Mouse (Mus musculus) kidney, embryonic 16.5 days (tissue): ENCODE data around the gene Tpp1. TPM values are rescaled to one million over a fixed set of nuclear protein-coding genes. Genes with fewer than 3 reads are reported as not detected.
A peak's percentile ranks its signal among the peaks of the same experiment; 100 is the strongest.
"Not testable (repeated sequence)": the region's sequence is repeated elsewhere in the genome, so short reads cannot be mapped to it uniquely, and the experiment has no call there.

Source experiments
- ATAC-seq: fragments of 200-750 bp; cut with Nextera tagmentation; 2 replicates; pipeline ENCODE4 v1.8.0; 2017; ENCODE audit warnings: moderate TSS enrichment; ENCODE audit not compliant: low FRiP score, low TSS enrichment
- H3K27ac ChIP-seq: fragments of 300-500 bp; sonication (generic); 2 replicates; pipeline ENCODE4 v1.5.1; 2014; ENCODE audit warnings: low read length
- H3K27me3 ChIP-seq: fragments of 300-500 bp; sonication (generic); 2 replicates; pipeline ENCODE4 v1.6.1; 2014; ENCODE audit warnings: low read length, control low read depth, mixed read lengths; ENCODE audit not compliant: insufficient read depth
- H3K36me3 ChIP-seq: fragments of 300-500 bp; sonication (generic); 2 replicates; pipeline ENCODE4 v1.6.1; 2014; ENCODE audit warnings: low read length, control low read depth, mixed read lengths; ENCODE audit not compliant: insufficient read depth
- H3K4me1 ChIP-seq: fragments of 300-500 bp; sonication (generic); 2 replicates; pipeline ENCODE4 v1.6.1; 2014; ENCODE audit warnings: low read length, control low read depth, mixed read lengths; ENCODE audit not compliant: insufficient read depth
- H3K4me2 ChIP-seq: fragments of 300-500 bp; sonication (generic); replicated peaks from 2 replicates; pipeline ENCODE4 v1.6.1; 2014; ENCODE audit warnings: low read depth, low read length
- H3K4me3 ChIP-seq: fragments of 300-500 bp; sonication (generic); 2 replicates; pipeline ENCODE4 v1.5.1; 2014; ENCODE audit warnings: mild to moderate bottlenecking, low read length
- H3K9ac ChIP-seq: fragments of 300-500 bp; sonication (generic); replicated peaks from 2 replicates; pipeline ENCODE4 v1.6.1; 2014; ENCODE audit warnings: low read length
- H3K9me3 ChIP-seq: fragments of 300-500 bp; sonication (generic); 2 replicates; pipeline ENCODE4 v1.6.1; 2016; ENCODE audit warnings: low read length, control low read depth
- WGBS: fragments of 180-500 bp; shearing (Covaris S2); extraction: QIAGEN DNeasy Blood & Tissue Kit; methylation state at CpG from one replicate; pipeline ENCODE4 v1.1.7; 2014; 5-methylcytosine and 5-hydroxymethylcytosine counted together
- polyA plus RNA-seq: library from polyadenylated mRNA; unstranded; fragments of >200 nt; fragmentation: Nextera tagmentation; extraction: Ambion mirVana; gene quantifications from 2 replicates; pipeline ENCODE4 v1.2.1, GENCODE M21; 2015

Gene Tpp1
- polyA plus RNA-seq, 1 experiment from 2014 or later = 123 TPM

DNA sequence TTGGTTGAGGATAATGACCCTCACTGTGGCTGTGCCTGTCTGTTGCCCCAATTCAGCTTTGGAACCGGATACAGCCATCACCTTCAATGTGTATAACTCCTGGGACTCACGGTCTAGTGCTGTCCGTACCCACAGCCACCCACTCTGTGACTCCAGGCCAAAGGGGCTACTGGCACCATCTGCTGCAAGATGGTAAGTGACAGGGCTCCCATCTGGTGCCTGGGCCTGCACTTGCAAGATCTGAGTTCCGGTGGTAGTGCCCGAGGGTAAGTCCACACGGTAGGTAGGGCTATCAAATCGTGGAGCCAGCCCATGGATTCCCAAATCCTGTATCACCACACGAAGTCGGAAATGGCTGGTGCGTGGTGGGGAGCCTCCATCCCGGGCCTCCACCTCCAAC, 12.3 kb upstream of the Tpp1 start:
- WGBS = 90% methylated on average over 11 of the region's 11 CpGs
- Histone ChIP-seq H3K4me2 (no peak overlapping the region), H3K4me1 (peaks cover 15% of the 10 kb centered on the region; the same call in 1 of the 2 replicates), H3K9me3 (no peaks in the 10 kb centered on the region), H3K27me3 (no peaks in the 10 kb centered on the region), H3K9ac (no peak overlapping the region), H3K27ac (no peak overlapping the region), H3K4me3 (no peak overlapping the region), H3K36me3 (peaks cover 59% of the 10 kb centered on the region)
- ATAC-seq = no peak

DNA sequence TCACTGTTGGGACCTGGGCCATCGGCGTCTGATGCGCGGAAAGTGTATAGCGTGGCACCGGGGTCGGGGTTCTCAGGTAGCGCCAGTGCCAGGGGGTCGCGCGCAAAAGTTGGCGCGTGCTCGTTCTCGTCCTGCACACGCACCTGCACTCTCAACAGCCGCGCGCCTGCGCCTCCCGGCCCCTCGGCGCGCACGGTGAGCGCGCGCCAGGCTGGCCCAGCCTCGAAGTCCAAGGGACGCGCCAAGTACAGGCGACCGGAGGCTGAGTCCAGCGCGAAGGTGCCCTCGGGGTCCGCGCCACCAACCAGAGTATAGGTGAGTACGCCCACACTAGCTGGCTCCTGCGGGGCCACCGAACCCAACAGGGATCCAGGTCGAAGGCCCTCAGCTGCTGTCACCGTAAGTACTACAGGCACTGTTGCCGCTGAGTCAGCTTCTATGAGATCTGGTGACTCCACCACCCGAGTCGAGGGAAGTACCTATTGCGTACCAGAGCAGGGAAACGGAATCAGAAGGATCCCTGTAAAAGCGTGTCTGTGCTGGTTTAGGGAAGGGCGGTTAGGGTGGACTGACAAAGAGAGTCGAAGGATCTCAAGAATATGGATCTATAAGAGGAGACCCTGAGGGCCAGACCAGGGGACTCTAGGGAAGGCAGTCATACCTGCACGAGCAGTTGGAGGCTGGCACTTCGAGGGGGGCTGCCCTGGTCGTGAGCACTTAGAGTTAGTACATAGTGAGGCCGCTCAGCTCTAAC, 10.7 kb upstream of the Tpp1 start:
- Histone ChIP-seq H3K9me3 (no peaks in the 10 kb centered on the region), H3K27me3 (no peaks in the 10 kb centered on the region), H3K36me3 (peaks cover 72% of the 10 kb centered on the region), H3K27ac (no peak overlapping the region), H3K4me1 (peaks cover 2% of the 10 kb centered on the region; the same call in 1 of the 2 replicates), H3K9ac (no peak overlapping the region), H3K4me2 (peak overlapping the region; percentile 41), H3K4me3 (peak overlapping the region; percentile 13; the same call in 1 of the 2 replicates)
- ATAC-seq = no peak
- 51% methylated on average over 55 of the region's 55 CpGs for WGBS

DNA sequence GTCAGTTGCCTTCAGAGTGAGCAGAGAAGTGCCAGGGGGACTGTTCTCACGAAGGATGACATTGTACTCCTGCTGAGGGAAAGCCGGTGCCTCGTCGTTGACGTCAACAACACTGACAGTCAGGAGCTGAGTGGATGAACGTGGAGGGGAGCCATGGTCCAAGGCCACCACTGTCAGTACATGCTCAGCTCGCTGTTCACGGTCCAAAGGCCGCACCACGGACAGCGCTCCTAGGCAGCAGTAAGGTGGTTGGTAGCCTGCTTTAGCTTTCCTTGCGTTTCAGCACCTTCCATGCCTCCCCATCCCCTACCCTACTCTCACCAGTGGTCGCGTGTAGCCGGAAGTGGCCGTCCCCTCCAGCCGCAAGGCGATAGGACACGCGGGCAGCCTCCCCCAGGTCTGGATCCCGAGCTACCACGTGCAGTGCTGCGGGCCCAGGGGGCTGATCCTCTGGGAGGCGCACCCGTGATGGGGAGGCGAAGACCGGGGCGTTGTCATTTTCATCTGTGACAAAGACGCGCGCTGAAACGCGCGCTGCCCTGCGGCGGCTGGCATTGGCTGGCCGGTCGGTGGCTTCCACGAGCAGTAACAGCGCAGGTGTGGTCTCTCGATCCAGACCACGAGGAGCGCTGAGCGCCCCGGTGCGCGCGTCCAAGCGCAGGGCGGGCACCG, 9.9 kb upstream of the Tpp1 start:
- Histone ChIP-seq H3K27ac (no peak overlapping the region), H3K27me3 (no peaks in the 10 kb centered on the region), H3K4me1 (no peaks in the 10 kb centered on the region), H3K4me2 (peak overlapping the region; percentile 41), H3K9me3 (no peaks in the 10 kb centered on the region), H3K36me3 (peaks cover 80% of the 10 kb centered on the region), H3K4me3 (peak overlapping the region; percentile 13; the same call in 1 of the 2 replicates), H3K9ac (no peak overlapping the region)
- WGBS = 44% methylated on average over 51 of the region's 51 CpGs
- 0 out of 2 replicates have a peak, but pooled peaks have one; percentile 36 for ATAC-seq

DNA sequence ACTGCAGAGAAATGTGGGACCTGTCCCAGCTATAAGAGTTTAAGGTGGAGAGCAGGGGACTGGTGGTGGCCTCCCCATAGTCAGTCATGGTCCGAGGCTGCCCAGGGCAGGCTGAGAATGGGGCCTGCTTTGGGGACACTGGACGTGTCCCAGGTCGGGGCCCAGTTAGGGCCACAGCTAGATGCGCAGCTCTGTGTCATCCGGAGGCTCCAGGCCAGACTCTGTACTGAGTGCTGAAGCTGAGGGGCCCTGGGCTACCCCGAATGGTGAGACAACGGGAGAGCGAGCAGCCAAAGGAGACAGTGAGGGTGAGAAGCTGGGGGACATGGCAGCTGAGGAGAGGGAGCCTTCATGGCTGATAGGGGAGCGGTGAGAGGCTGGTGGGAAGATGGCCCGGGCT, 1.2 kb upstream of the Tpp1 start:
- Histone ChIP-seq H3K36me3 (peaks cover 51% of the 10 kb centered on the region), H3K4me2 (no peak overlapping the region), H3K4me1 (peaks cover 9% of the 10 kb centered on the region), H3K9me3 (no peaks in the 10 kb centered on the region), H3K9ac (no peak overlapping the region), H3K27me3 (no peaks in the 10 kb centered on the region), H3K4me3 (no peak overlapping the region), H3K27ac (no peak overlapping the region)
- no peak for ATAC-seq
- WGBS = 91% methylated on average over 10 of the region's 10 CpGs

DNA sequence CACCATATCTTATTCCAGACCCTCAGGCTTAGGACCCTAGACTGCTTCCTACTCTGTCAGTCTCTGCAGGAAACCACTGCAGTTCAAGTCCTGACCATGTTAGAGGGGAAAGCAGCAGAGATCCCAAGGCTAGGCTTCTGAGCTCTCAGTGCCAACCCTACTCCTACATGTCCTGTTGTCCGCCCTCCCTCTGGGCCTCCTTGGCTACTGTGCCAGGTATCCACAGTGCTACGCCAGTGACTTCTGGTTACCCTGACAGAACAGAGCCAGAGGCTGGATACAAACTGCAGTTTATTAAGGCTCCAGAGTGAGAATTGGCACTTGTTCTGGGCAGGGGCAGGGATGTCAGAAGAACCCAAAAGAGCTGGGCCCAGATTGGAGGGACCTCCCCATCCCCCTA, 681 bp upstream of the Tpp1 start:
- Histone ChIP-seq H3K4me2 (no peak overlapping the region), H3K27me3 (no peaks in the 10 kb centered on the region), H3K4me3 (no peak overlapping the region), H3K36me3 (peaks cover 49% of the 10 kb centered on the region), H3K9ac (no peak overlapping the region), H3K9me3 (no peaks in the 10 kb centered on the region), H3K27ac (no peak overlapping the region), H3K4me1 (peaks cover 9% of the 10 kb centered on the region)
- ATAC-seq = peak; percentile 16
- 93% methylated on average over 2 of the region's 2 CpGs for WGBS

DNA sequence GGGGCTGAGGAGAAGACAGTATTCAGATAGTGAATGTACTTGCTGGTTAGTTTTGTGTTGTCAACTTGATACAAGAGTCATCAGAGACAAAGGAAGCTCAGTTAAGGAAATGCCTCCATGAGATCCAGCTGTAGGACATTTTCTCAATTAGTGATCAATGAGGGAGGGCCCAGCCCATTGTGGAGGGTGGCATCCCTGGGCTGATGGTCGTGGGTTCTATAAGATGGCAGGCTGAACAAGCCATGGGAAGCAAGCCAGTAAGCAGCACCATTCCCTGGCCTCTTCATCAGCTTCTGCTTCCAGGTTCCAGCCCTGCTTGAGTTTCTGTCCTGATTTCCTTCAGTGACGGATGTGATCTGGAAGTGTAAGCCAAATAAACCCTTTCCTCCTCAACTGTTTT, 4.3 kb downstream of the Tpp1 start:
- WGBS = 78% methylated on average over 2 of the region's 2 CpGs
- no peak overlapping the region for H3K4me2 ChIP-seq
- H3K9ac ChIP-seq = no peak overlapping the region
- H3K9me3 ChIP-seq = no peaks in the 10 kb centered on the region
- H3K27ac ChIP-seq = no peak overlapping the region
- H3K4me3 ChIP-seq = no peak overlapping the region
- peaks cover 16% of the 10 kb centered on the region for H3K36me3 ChIP-seq
- no peak for ATAC-seq
- H3K4me1 ChIP-seq = peaks cover 21% of the 10 kb centered on the region
- no peaks in the 10 kb centered on the region for H3K27me3 ChIP-seq

DNA sequence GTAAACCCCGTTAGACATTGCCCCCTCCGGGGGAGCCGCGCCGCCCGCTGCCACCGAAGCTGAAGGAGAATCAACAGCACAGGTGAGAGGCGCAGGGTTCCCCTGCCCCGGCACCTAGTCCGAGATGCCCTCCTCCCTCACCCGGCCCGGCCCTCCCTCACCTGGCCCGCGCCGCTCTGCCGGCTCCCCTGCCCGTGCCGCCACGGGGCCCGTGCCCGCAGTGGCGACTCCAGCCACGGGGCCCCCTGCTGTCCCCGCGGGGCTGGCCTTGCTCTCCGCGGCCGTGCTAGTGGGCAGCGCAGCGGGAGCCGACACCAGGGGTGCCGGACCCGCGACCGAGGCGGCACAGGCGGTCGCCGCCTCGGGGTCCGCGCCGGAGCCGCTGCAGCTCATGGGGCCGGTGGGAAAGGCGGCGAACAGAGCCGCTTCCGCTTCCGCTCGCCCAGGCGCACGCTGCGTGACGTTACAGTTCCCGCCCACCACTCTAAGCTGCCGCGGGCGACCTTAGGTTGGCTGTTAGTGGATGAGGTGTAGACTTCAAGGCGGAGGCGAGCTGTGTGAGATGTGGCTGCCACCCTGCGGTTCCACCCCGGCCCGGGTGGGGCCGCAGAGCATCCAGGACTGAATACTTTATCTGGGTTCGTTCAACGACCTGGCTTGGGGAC, 8.0 kb downstream of the Tpp1 start, which contains the start of gene Taf10:
Taf10 (minus strand) TSS at position 436 of the 665 bp plus-strand sequence.
- WGBS = under 1% methylated on average over 55 of the region's 67 CpGs
- peak within 1 kb of the TSS; percentile 80 for H3K27ac ChIP-seq

DNA sequence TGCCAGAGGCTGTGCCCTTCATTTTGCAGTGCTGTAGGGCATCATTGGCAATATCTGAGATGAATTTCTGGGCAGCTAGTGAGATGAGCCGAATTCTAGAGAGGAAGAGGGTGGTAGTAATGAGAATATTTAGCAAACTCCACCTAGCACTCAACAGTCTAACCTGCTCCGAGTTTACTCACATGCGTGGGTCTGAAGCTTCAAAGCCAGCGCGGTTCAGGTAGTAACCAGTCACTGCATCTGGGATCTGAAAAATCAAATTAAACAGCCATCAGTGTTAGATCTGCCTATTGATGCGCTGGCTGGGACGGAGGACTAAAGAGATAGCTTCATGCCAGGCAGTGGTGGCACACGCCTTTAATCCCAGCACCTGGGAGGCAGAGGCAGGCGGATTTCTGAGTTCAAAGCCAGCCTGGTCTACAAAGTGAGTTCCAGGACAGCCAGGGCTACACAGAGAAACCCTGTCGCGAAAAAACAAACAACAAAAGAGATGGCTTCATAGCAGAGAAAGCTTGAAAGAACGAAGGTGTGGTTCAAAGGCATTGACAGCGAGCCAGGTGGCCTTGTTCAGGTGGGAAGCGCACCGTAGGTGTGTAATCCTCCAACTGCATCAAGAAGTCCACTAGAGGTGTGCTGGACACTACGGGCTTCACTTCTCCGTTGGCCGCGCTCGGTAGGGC, 8.6 kb downstream of the Tpp1 start:
- peaks cover 40% of the 10 kb centered on the region for H3K36me3 ChIP-seq
- H3K4me2 ChIP-seq = peak overlapping the region; percentile 81
- ATAC-seq, H3K9me3 ChIP-seq, H3K27me3 ChIP-seq: not testable (repeated sequence)
- peak overlapping the region; percentile 80; the same call in 1 of the 2 replicates for H3K27ac ChIP-seq
- WGBS = 37% methylated on average over 20 of the region's 20 CpGs
- peaks cover 28% of the 10 kb centered on the region for H3K4me1 ChIP-seq
- H3K4me3 ChIP-seq = peak overlapping the region; percentile 86
- peak overlapping the region; percentile 94 for H3K9ac ChIP-seq

More for the DNA sequence above, 8.0 kb downstream of the Tpp1 start, which contains the start of gene Taf10:
- H3K4me2 ChIP-seq = peak within 1 kb of the TSS; percentile 81
- H3K9ac ChIP-seq = peak within 1 kb of the TSS; percentile 94
- peak within 1 kb of the TSS; percentile 86 for H3K4me3 ChIP-seq
- peaks cover 44% of the 10 kb centered on the region for H3K36me3 ChIP-seq
- H3K9me3 ChIP-seq = no peaks in the 10 kb centered on the region
- ATAC-seq = peak; percentile 98
- H3K27me3 ChIP-seq = no peaks in the 10 kb centered on the region
- peaks cover 22% of the 10 kb centered on the region for H3K4me1 ChIP-seq

DNA sequence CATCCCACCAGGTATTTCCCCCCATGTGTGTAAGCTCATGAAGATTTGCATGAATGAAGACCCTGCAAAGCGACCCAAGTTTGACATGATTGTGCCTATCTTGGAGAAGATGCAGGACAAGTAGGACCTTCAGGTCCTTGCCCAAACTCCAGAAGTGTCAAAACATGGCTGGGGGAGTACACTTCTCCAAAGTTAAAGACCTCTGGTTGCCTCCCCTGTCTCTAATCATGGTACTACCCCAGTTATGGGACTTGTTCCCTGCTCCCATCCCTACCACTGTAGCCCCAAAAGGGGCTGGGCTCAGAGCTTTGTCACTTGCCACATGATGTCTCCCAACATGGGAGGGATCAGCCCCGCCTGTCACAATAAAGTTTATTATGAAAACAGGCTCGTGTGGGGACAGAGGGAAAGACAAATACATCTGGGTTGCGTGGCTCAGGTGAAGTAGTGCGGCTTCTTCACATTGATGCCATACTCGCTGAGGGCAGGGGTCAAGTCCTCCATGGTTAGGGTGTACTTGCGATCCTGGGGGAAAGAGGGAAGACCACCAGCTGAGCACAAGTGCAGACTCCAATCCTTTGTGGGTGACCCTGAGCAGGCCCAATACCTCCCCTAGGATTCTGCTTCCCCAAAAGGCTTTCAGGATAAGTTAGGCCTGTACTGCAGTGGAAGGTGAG, 9.4 kb downstream of the Tpp1 start:
- Histone ChIP-seq H3K36me3 (peaks cover 38% of the 10 kb centered on the region), H3K4me3 (peak overlapping the region; percentile 86; the same call in 1 of the 2 replicates), H3K4me1 (peaks cover 35% of the 10 kb centered on the region)
- H3K27me3 ChIP-seq, H3K9me3 ChIP-seq, ATAC-seq, H3K27ac ChIP-seq, H3K9ac ChIP-seq, H3K4me2 ChIP-seq: not testable (repeated sequence)
- 80% methylated on average over 7 of the region's 7 CpGs for whole genome bisulfite sequencing
